Mouse (Mus musculus) gastrocnemius, postnatal 10 days (tissue): ENCODE measurements around the gene Clip4. TPM values are rescaled to one million over a fixed set of nuclear protein-coding genes. Genes with fewer than 3 reads are reported as not detected.

Experiments used
- DNase-seq: peaks from one replicate; pipeline ENCODE4 v3.0.0; 2021; ENCODE audit warnings: mixed read lengths
- total RNA-seq, 2 experiments: library from RNA; stranded (reverse); gene quantifications; 2 replicates each; pipeline ENCODE4 v1.2.3; 2021

Clip4 gene
- total RNA-seq, 2 experiments from 2014 or later: 33.1 to 34.3 TPM

- DNase-seq: no peak
Observed at GRCm38 (mm10) chr17:71791622-71792021, 23.3 kb downstream of the Clip4 start.

DNA sequence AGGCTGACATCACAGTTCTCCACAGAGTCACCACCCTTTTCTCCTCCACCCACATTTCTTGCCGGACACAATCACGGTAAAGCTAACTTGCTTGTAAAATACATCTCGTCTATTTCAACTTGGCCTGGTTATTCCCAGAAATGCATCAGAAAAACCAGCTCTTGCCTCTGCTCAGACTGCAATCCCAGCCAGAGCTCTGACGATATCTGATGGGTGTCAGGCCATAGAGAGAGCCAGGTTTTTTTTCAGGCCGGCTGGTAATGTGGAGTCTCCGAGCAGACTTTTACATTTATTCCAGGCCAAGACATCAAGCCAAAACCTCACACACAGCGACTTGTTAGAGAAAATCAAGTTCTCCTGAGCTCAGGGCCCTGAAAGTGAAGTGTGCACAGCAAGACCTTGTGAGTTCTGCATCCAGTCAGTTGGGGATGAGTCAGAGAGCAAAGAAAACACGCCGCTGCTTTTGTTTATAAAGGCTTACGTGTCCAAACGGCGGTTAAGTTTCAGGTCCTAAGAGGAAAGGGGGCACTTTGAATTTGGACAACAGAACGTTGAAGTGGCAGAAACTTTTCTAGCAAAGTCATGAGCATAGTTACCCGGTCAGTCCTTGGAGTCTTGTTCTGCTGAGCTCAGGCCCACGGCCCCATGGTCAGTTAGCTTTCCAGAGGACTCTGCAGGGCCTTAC lies 27.4 kb downstream of the Clip4 start:
- DNase-seq: no peak

- no peak for DNase-seq
Observed at GRCm38 (mm10) chr17:71803456-71803855, 35.2 kb downstream of the Clip4 start.

- DNase-seq: no peak
Observed at GRCm38 (mm10) chr17:71803876-71804275, 35.6 kb downstream of the Clip4 start.

- DNase-seq: no peak
Observed at GRCm38 (mm10) chr17:71811070-71811469, 42.8 kb downstream of the Clip4 start.

- DNase-seq: no peak
Observed at GRCm38 (mm10) chr17:71816136-71816864, 48.0 kb downstream of the Clip4 start.

DNA sequence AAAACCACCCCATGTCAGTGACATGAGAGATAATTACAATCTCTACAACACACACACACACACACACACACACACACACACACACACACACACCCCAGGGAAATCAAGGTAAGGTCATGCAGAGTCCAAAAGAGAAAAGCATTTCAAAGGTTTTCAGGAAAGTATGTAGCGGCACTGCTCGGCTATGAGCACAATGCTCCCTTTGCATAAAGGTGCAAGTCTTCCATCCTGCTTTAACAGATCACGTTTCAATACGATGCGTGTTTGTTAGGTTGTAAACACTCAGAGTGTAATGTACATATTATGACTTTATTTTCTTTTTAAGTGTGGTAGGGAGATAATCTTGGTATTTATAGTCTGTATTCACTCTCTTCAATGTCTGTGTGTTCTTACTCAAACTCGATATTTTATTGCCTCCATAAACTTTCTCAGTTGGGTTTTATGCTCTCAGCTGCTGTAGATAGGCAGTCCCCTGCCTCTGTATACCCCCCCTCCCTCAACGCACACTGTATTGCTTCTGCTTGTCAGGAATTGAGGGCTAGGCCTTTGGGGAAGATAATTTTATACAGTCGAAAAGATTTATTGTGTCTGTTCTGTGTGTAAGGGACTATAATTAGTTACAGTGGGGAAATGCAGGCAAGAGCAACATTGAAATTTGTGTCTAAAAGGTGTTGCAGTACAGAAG lies 55.5 kb downstream of the Clip4 start:
- no peak for DNase-seq

DNA sequence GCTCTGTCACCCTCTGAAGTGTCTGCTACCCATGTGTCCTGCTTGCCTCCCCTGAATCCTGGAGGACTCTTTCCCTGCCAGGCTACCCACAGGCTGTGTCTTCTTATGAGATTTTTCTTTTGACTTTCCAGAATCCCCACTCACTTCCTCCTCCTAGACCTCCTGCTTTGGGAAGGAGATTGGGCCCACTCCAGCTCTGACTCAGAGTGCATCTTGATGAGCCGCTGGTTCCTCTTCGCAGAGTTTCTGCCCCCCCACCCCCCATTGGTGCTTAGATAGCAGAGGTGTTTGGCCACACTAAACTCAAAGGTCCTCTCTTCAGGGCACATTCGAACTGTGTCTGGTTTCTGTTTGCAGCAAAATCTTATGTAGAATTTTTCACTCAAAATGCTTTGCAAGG lies 58.3 kb downstream of the Clip4 start:
- DNase-seq: no peak

DNA sequence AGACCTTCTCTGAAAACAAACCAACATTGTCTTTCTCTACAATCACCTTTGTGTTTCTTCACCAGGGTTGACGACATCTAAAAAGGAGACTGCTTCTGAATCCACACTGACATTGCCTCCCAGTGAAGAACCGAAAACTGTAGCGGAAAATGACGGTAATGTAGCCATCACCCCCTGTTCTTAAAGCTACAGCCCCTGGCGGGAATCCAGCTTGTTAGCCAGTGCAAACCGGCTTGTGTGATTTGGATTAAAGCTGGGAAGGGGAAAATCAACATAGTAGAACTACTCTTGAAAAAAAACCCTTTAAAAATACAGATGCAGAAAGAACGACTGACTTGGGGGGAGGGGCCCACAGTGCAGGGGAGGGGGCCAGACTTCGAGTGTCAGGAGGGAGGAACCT lies 59.4 kb downstream of the Clip4 start:
- DNase-seq: no peak

GRCm38 (mm10) chr17:71828647-71829414 lies 60.6 kb downstream of the Clip4 start:
- no peak for DNase-seq

DNA sequence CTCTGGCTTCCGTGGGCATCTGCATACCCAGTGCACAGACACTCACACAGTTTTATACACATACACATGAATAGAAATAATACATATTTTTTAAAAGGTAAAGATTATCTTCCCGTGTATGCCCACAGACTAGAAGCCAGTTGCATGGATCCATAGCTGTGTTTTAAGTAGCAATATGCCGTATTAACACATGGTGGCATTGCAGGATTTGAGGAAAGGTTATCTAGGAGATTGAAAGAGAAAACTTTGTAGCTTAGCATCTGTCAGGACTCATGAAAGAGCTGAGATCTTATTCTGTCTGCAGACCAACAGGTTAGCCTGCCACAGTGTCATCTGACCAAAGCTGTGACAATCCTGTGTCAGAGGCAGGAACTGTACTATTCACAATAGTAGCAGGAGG lies 63.7 kb downstream of the Clip4 start:
- no peak for DNase-seq

- no peak for DNase-seq
Observed at GRCm38 (mm10) chr17:71862184-71862583, 93.9 kb downstream of the Clip4 start.

DNA sequence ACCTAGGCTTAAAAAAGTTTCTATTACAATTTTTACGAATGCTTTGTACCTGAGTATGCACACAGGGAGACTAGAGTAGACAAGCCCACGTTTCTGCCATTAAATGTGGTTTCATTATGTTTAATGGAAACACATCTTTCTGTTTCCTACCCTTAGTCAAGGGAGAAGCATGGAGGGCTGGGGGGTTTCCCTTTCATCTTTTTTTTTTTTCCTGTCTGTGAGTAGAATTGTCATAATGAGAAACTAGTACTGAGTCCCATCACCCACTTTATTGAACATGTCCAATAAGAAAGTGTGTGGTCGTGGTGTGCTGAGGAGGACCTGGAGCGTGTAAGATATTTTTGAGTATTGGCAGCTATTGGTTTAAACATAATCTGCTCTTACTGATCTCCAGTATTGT lies 94.6 kb downstream of the Clip4 start:
- DNase-seq: no peak

- no peak for DNase-seq
Observed at GRCm38 (mm10) chr17:71864039-71864438, 95.8 kb downstream of the Clip4 start.

DNA sequence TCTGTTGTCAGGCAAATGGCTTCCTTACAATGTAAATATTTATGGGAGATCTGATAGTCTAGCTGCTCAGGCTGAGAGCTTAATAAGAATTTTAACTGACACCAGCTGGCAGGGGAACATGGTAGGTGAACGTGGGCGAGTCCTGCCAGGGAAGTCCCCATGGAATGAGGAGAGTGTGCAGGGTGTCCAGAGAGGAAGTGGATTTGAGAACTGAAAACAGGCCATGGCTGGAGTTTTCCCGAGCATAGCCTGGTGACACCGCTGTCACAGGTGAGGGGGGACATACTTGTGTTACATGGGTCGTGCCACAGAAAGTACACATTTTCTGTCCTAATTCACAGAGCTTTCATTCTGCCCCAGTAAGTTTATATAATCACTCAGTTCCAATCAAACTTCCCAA lies 97.2 kb downstream of the Clip4 start:
- DNase-seq: no peak

- no peak for DNase-seq
Observed at GRCm38 (mm10) chr17:71867892-71868291, 99.6 kb downstream of the Clip4 start.

DNA sequence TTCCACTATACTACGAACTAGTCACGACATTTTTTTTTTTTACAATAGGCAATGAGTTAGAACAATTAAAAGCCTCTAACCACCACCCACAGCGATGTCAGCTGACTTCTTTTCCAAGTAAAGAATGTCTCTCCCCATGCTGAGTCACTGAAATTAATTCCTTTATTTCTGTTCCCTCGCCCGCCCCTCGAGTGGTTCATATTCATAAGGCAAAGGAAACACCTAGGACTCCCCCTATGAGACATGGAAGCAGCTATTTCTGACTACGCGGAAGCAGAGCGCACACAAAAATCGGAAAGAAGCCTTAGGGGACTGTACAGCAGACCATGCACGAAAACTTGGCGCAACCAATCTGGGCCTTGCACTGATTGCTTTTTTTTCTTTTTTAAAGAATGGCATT lies 100.6 kb downstream of the Clip4 start:
- no peak for DNase-seq

GRCm38 (mm10) chr17:71869372-71870231 lies 101.3 kb downstream of the Clip4 start:
- DNase-seq: peak; percentile 15

DNA sequence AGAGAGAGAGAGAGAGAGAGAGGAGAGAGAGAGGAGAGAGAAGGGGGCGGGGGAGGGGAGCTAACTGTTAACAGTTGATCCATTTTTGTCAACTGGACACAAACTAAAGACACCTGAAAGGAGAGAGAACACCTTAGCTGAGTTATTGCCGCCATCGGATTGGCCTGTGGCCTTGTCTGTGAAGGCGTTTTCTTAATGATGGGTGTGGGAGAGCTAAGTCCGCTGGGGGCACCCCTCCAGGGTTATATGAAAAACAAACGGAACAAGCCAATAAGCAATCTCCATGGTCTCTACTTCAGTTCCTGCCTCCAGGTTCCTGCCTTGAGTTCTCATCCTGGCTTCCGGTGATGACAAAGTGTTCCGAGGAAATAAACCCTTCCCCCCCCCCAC lies 102.0 kb downstream of the Clip4 start:
- no peak for DNase-seq

- no peak for DNase-seq
Observed at GRCm38 (mm10) chr17:71870641-71871040, 102.4 kb downstream of the Clip4 start.

GRCm38 (mm10) chr17:71871981-71872380 lies 103.7 kb downstream of the Clip4 start:
- DNase-seq: no peak

DNA sequence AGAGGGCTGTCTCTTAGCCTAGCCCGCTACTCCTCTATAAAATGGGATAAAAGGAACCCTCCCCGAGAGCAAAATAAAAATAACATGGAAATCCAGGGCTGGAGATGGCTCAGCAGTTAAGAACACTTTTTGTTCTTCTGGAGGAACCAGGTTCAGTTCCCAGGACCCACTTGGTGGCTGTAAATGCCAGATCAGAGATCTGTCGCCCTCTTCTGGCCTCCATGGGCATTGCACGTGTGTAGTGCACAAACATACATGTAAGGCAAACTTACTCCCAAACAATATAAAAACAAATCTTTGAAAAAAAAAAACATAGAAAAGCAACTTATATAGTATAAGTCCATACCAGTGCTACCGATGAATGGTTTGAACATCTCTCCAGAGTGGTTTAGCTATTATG lies 104.7 kb downstream of the Clip4 start:
- peak; percentile 26 for DNase-seq
